Mouse (Mus musculus) left cerebral cortex, adult 8-10 months (tissue): Measurements from ENCODE around the gene Dcaf11. TPM values are rescaled to one million over a fixed set of nuclear protein-coding genes. Genes with fewer than 3 reads are reported as not detected.

Source experiments
- DNase-seq, 2 experiments: peaks; one replicate each; pipeline ENCODE4 v3.0.0; 2022; ENCODE audit warnings: low spot score in 2 of 2
- total RNA-seq, 4 experiments: library from RNA; stranded (reverse); gene quantifications; 2 replicates each; pipeline ENCODE4 v1.2.4; 2022

The Dcaf11 gene
- 10 to 100 TPM; 83.5 to 91.6 (median 85.1) TPM for total RNA-seq

- peak; percentile 83 to 87 for DNase-seq
Measured at GRCm38 (mm10) chr14:55559799-55560201, at the start of gene Dcaf11. Gene Dcaf11, plus strand, starts transcription at chr14:55560006.

GRCm38 (mm10) chr14:55510125-55510731, 49.6 kb upstream of the Dcaf11 start, which contains the start of gene Cpne6:
Gene Cpne6, plus strand, starts transcription at chr14:55510445.
- peak in 1 of 2 experiments; percentile 77 for DNase-seq

- peak in 1 of 2 experiments; percentile 82 for DNase-seq
Measured at GRCm38 (mm10) chr14:55511037-55511436, 48.8 kb upstream of the Dcaf11 start.

- no peak for DNase-seq
Measured at GRCm38 (mm10) chr14:55513927-55514326, 45.9 kb upstream of the Dcaf11 start.

- DNase-seq: no peak
Measured at GRCm38 (mm10) chr14:55515846-55516245, 44.0 kb upstream of the Dcaf11 start.

GRCm38 (mm10) chr14:55518897-55519296, 40.9 kb upstream of the Dcaf11 start:
- DNase-seq: peak in 1 of 2 experiments; percentile 87

- no peak for DNase-seq
Measured at GRCm38 (mm10) chr14:55519604-55520003, 40.2 kb upstream of the Dcaf11 start.

GRCm38 (mm10) chr14:55520451-55521361, 39.1 kb upstream of the Dcaf11 start:
- DNase-seq: peak in 1 of 2 experiments; percentile 54

GRCm38 (mm10) chr14:55524062-55524461, 35.7 kb upstream of the Dcaf11 start:
- DNase-seq: no peak

GRCm38 (mm10) chr14:55524785-55525184, 35.0 kb upstream of the Dcaf11 start, which contains the start of gene Nrl:
Gene Nrl, minus strand, starts transcription at chr14:55524981.
- no peak for DNase-seq

GRCm38 (mm10) chr14:55526674-55527073, 33.1 kb upstream of the Dcaf11 start:
- DNase-seq: no peak

GRCm38 (mm10) chr14:55527940-55528339, 31.9 kb upstream of the Dcaf11 start:
- DNase-seq: no peak

GRCm38 (mm10) chr14:55536116-55536745, 23.6 kb upstream of the Dcaf11 start:
- no peak for DNase-seq

- DNase-seq: peak; percentile 57 to 72
Measured at GRCm38 (mm10) chr14:55540067-55540786, 19.6 kb upstream of the Dcaf11 start, which contains the start of gene Pck2. Gene Pck2, plus strand, starts transcription at chr14:55540266.

GRCm38 (mm10) chr14:55540787-55541321, 19.0 kb upstream of the Dcaf11 start:
- peak; percentile 58 to 63 for DNase-seq

- no peak for DNase-seq
Measured at GRCm38 (mm10) chr14:55542268-55542667, 17.5 kb upstream of the Dcaf11 start.

- DNase-seq: no peak
Measured at GRCm38 (mm10) chr14:55544334-55544733, 15.5 kb upstream of the Dcaf11 start.

- no peak for DNase-seq
Measured at GRCm38 (mm10) chr14:55550191-55550590, 9.6 kb upstream of the Dcaf11 start.

- DNase-seq: no peak
Measured at GRCm38 (mm10) chr14:55551347-55551746, 8.5 kb upstream of the Dcaf11 start.

- DNase-seq: no peak
Measured at GRCm38 (mm10) chr14:55551794-55552193, 8.0 kb upstream of the Dcaf11 start.

- DNase-seq: no peak
Measured at GRCm38 (mm10) chr14:55554635-55555034, 5.2 kb upstream of the Dcaf11 start.
